Mouse (Mus musculus) forebrain, postnatal 0 days (tissue): ENCODE measurements around the gene Prnp. TPM values are rescaled to one million over a fixed set of nuclear protein-coding genes. Genes with fewer than 3 reads are reported as not detected.
A peak's percentile ranks its signal among the peaks of the same experiment; 100 is the strongest.

Experiments
- ATAC-seq: fragments of 200-750 bp; cut with Nextera tagmentation; 2 replicates; pipeline ENCODE4 v1.8.0; 2017; ENCODE audit warnings: mild to moderate bottlenecking, moderate library complexity
- DNase-seq: peaks from one replicate; pipeline ENCODE4 v3.0.0-alpha.2; 2015
- H3K27ac ChIP-seq: fragments of 300-500 bp; sonication (generic); 2 replicates; pipeline ENCODE4 v1.5.1; 2014; ENCODE audit warnings: low read depth, mild to moderate bottlenecking, antibody characterized with exemption, low read length, moderate library complexity, mixed read lengths
- H3K27me3 ChIP-seq: fragments of 300-500 bp; sonication (generic); 2 replicates; pipeline ENCODE4 v1.6.1; 2014; ENCODE audit warnings: mild to moderate bottlenecking, low read length, mixed read lengths; ENCODE audit not compliant: insufficient read depth
- H3K36me3 ChIP-seq: fragments of 300-500 bp; sonication (generic); 2 replicates; pipeline ENCODE4 v1.6.1; 2014; ENCODE audit warnings: mild to moderate bottlenecking, moderate library complexity; ENCODE audit not compliant: insufficient read depth
- H3K4me1 ChIP-seq: fragments of 300-500 bp; sonication (generic); 2 replicates; pipeline ENCODE4 v1.6.1; 2014; ENCODE audit warnings: antibody characterized with exemption; ENCODE audit not compliant: insufficient read depth
- H3K4me2 ChIP-seq: fragments of 300-500 bp; sonication (generic); 2 replicates; pipeline ENCODE4 v1.6.1; 2014; ENCODE audit warnings: low read depth, mild to moderate bottlenecking, moderate library complexity
- H3K4me3 ChIP-seq: fragments of 300-500 bp; sonication (generic); 2 replicates; pipeline ENCODE4 v1.5.1; 2014; ENCODE audit warnings: low read depth, low read length, mixed read lengths
- H3K9ac ChIP-seq: fragments of 300-500 bp; sonication (generic); 2 replicates; pipeline ENCODE4 v1.6.1; 2014; ENCODE audit warnings: mild to moderate bottlenecking
- H3K9me3 ChIP-seq: fragments of 300-500 bp; sonication (generic); 2 replicates; pipeline ENCODE4 v1.6.1; 2016; ENCODE audit warnings: low read length
- CTCF ChIP-seq: sonication (generic); IDR thresholded peaks from 2 replicates; pipeline ENCODE4 v1.5.1; 2016; ENCODE audit warnings: antibody characterized with exemption, control low read depth, low read depth
- WGBS: fragments of 180-500 bp; shearing (Covaris S2); extraction: QIAGEN DNeasy Blood & Tissue Kit; methylation state at CpG from one replicate; pipeline ENCODE4 v1.1.7; 2014; 5-methylcytosine and 5-hydroxymethylcytosine counted together
- polyA plus RNA-seq: library from polyadenylated mRNA; unstranded; fragments of >200 nt; fragmentation: Nextera tagmentation; extraction: Ambion mirVana; gene quantifications from 2 replicates; pipeline ENCODE4 v1.2.1, GENCODE M21; 2015
- total RNA-seq: library from RNA; depleted of rRNA; stranded (reverse); fragments of >200 nt; gene quantifications from 2 replicates; pipeline ENCODE4 v1.2.3, GENCODE M21; 2014

Prnp gene
- total and polyA plus RNA-seq, 2 experiments from 2014 or later: 356 to 423 TPM

- Histone ChIP-seq H3K9ac (no peak overlapping the region), H3K4me2 (no peak overlapping the region), H3K27ac (no peak overlapping the region), H3K4me1 (peaks cover 10% of the 10 kb centered on the region), H3K36me3 (no peaks in the 10 kb centered on the region), H3K9me3 (no peaks in the 10 kb centered on the region), H3K4me3 (no peak overlapping the region), H3K27me3 (no peaks in the 10 kb centered on the region)
- no peak for DNase-seq
- WGBS: 64% methylated on average over 2 of the region's 2 CpGs
- TF ChIP-seq CTCF: no peak
- no peak for ATAC-seq
Measured at GRCm38 (mm10) chr2:131895106-131895505, 14.6 kb upstream of the Prnp start.

GRCm38 (mm10) chr2:131896011-131896410 is 13.7 kb upstream of the Prnp start:
- 87% methylated on average over 4 of the region's 4 CpGs for WGBS
- Histone ChIP-seq H3K36me3 (no peaks in the 10 kb centered on the region), H3K9ac (no peak overlapping the region), H3K4me3 (no peak overlapping the region), H3K4me2 (no peak overlapping the region), H3K27me3 (no peaks in the 10 kb centered on the region), H3K9me3 (no peaks in the 10 kb centered on the region), H3K27ac (no peak overlapping the region), H3K4me1 (peaks cover 8% of the 10 kb centered on the region; the same call in 1 of the 2 replicates)
- no peak for ATAC-seq
- DNase-seq: no peak
- no peak for TF ChIP-seq CTCF

- Histone ChIP-seq H3K9me3 (no peaks in the 10 kb centered on the region), H3K27me3 (no peaks in the 10 kb centered on the region), H3K9ac (no peak overlapping the region), H3K36me3 (no peaks in the 10 kb centered on the region), H3K4me1 (peaks cover 8% of the 10 kb centered on the region; the same call in 1 of the 2 replicates), H3K4me2 (no peak overlapping the region), H3K27ac (peak overlapping the region; percentile 69), H3K4me3 (no peak overlapping the region)
- 57% methylated on average over 12 of the region's 12 CpGs for WGBS
- peak; percentile 61 for ATAC-seq
- no peak for TF ChIP-seq CTCF
- DNase-seq: peak; percentile 72
Measured at GRCm38 (mm10) chr2:131897336-131898109, 12.2 kb upstream of the Prnp start.

DNA sequence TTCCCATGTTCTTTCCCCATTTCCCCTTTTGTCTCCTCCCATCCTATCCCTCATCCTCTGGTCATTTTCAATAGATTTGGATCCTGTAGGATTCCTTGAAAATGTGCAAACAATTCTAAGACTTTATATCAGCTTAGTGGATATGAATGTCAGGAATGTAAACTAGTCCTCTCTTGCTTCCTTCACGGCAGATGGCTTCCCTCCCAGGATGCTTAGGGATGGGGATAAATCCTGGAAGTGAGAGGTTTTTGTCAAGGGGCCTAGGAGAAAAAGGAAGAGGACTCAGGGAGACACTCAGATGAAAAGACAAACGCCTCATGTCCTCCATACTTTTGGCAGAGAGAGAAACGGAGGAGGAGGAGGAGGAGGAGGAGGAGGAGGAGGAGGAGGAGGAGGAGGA is 7.3 kb upstream of the Prnp start:
- Histone ChIP-seq H3K27ac (no peak overlapping the region), H3K4me2 (no peak overlapping the region), H3K4me1 (peaks cover 4% of the 10 kb centered on the region; the same call in 1 of the 2 replicates), H3K36me3 (no peaks in the 10 kb centered on the region), H3K4me3 (no peak overlapping the region), H3K9me3 (no peaks in the 10 kb centered on the region), H3K27me3 (no peaks in the 10 kb centered on the region), H3K9ac (no peak overlapping the region)
- ATAC-seq (no peak), DNase-seq (no peak)
- no peak for TF ChIP-seq CTCF
- 42% methylated on average over 3 of the region's 3 CpGs for WGBS

DNA sequence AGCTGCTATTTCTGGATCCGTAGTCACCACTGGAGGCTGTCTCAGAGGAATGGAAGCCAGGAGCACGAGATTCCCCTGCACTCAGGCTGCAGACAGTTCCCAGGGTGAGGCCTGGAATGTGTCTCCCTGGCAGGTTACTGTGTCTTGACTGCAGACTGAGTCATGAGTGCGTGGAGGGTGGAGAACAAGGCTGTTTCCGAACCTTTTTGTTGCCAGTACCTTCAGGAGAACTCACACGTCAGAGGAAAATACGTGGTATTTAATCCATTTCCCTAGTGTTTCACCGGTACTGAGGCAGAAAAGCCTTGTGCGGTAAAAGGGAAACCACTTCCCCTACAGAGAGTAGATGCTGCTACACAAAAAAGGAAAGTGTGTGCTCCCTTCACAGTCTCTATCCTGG is 6.9 kb upstream of the Prnp start:
- H3K9me3 ChIP-seq: no peaks in the 10 kb centered on the region
- no peak for DNase-seq
- no peak overlapping the region for H3K4me3 ChIP-seq
- no peaks in the 10 kb centered on the region for H3K36me3 ChIP-seq
- no peaks in the 10 kb centered on the region for H3K27me3 ChIP-seq
- ATAC-seq: no peak
- no peak overlapping the region for H3K9ac ChIP-seq
- H3K27ac ChIP-seq: no peak overlapping the region
- no peak for TF ChIP-seq CTCF
- no peak overlapping the region for H3K4me2 ChIP-seq
- H3K4me1 ChIP-seq: peaks cover 4% of the 10 kb centered on the region; the same call in 1 of the 2 replicates
- WGBS: 46% methylated on average over 8 of the region's 8 CpGs

DNA sequence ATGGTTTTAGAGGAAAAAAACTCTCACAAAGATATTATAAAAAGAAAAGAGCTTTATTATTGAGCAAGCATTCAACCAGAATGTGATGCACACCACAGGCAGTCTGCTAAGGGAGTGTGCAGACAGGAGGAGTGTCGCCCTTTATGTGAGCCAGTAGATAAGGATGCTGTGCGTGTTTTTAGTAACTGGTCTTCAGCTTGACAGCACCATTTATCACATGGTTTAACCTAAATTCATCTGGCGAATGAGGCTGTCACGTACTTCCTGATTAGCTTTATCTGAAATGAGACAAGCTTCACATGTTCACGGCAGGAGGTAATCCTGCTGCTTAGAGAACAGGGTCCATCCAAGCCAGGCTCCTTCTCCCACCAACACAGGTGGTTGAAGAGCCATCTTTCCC is 4.7 kb upstream of the Prnp start:
- DNase-seq: no peak
- Histone ChIP-seq H3K36me3 (no peaks in the 10 kb centered on the region), H3K4me2 (no peak overlapping the region), H3K4me1 (no peaks in the 10 kb centered on the region), H3K9me3 (no peaks in the 10 kb centered on the region), H3K4me3 (no peak overlapping the region), H3K27me3 (no peaks in the 10 kb centered on the region), H3K9ac (no peak overlapping the region), H3K27ac (no peak overlapping the region)
- ATAC-seq: no peak
- TF ChIP-seq CTCF: no peak
- WGBS: 67% methylated on average over 5 of the region's 5 CpGs

GRCm38 (mm10) chr2:131905776-131906175 is 4.0 kb upstream of the Prnp start:
- no peak for ATAC-seq
- Histone ChIP-seq H3K9ac (no peak overlapping the region), H3K4me3 (no peak overlapping the region), H3K27ac (no peak overlapping the region), H3K4me1 (no peaks in the 10 kb centered on the region), H3K4me2 (no peak overlapping the region), H3K36me3 (no peaks in the 10 kb centered on the region), H3K9me3 (no peaks in the 10 kb centered on the region), H3K27me3 (no peaks in the 10 kb centered on the region)
- 54% methylated on average over 6 of the region's 6 CpGs for WGBS
- DNase-seq: no peak
- TF ChIP-seq CTCF: no peak
